ENCODE assay signal across 8 mouse cellular contexts in genomic region chr13:42818378-42818777, GRCm38 (mm10).
DNase-seq lines count a peak whose midpoint lies in the region; ATAC-seq lines count a peak whose summit lies in the region.

No protein-coding gene starts in this region.

- ATAC-seq in erythroid progenitor cell, adult 5-6 weeks (replicated peaks; ENCODE audit: low FRiP score, poor library complexity, severe bottlenecking) = no peak

- DNase-seq in left cerebral cortex, adult 18-20 months (ENCODE audit: low spot score in 2 of 2) = peak; percentile 59 to 75
- no peak for DNase-seq in left cerebral cortex, adult 11 months (ENCODE audit: low spot score)
- peak; percentile 40 for DNase-seq in MN1 (ENCODE audit: low spot score)
- peak; percentile 16 for DNase-seq in c-Kit-positive CD71-positive TER-119-negative erythroid progenitor cells, embryonic 14.5 days (ENCODE audit: low read depth)
- peak; percentile 35 for DNase-seq in gastrocnemius, postnatal 14 days
- peak; percentile 67 to 71 for DNase-seq in lung, adult 18-20 months
- peak; percentile 42 to 74 for DNase-seq in spleen, postnatal 10 days (ENCODE audit: low spot score in 2 of 2)

- intact Hi-C loops in gastrocnemius, postnatal 14 days (cut with DNase I; ENCODE audit: low total_unique reads) = no loop called here
